Mouse (Mus musculus) small intestine, adult 2 months (tissue): ENCODE measurements at regions not wholly inside any gene's neighbourhood (a gene's known extent, or its start where the extent isn't known, plus 50 kb on each side); places are given as distances from the start of the nearest gene placed in this dataset.

ENCODE experiments used
- H3K27ac ChIP-seq: fragments of 200-500 bp; 2 replicates; pipeline ENCODE4 v1.5.1; 2012; ENCODE audit warnings: low read depth, low read length, control low read depth, inconsistent platforms; ENCODE audit not compliant: insufficient read depth
- H3K27me3 ChIP-seq: fragments of 200-500 bp; 2 replicates; pipeline ENCODE4 v1.6.1; 2012; ENCODE audit warnings: mild to moderate bottlenecking, moderate library complexity, low read length, inconsistent platforms; ENCODE audit not compliant: control insufficient read depth, insufficient read depth
- H3K36me3 ChIP-seq: fragments of 200-500 bp; 2 replicates; pipeline ENCODE4 v1.6.1; 2012; ENCODE audit warnings: mild to moderate bottlenecking, low read length, control low read depth, inconsistent platforms; ENCODE audit not compliant: control insufficient read depth, insufficient read depth
- H3K4me1 ChIP-seq: fragments of 200-500 bp; 2 replicates; pipeline ENCODE4 v1.6.1; 2012; ENCODE audit warnings: low read length, inconsistent platforms, mixed read lengths; ENCODE audit not compliant: control insufficient read depth, insufficient read depth, insufficient read length
- H3K4me3 ChIP-seq: fragments of 200-500 bp; 2 replicates; pipeline ENCODE4 v1.5.1; 2012; ENCODE audit warnings: low read depth, mild to moderate bottlenecking, control low read depth, inconsistent platforms, low read length, moderate library complexity
- CTCF ChIP-seq: fragments of 200-500 bp; IDR thresholded peaks from 2 replicates; pipeline ENCODE4 v1.5.1; 2012; ENCODE audit warnings: low read depth, mild to moderate bottlenecking, control low read depth, inconsistent platforms, low read length, moderate library complexity, mixed read lengths; ENCODE audit not compliant: insufficient replicate concordance, insufficient read length; ENCODE audit errors: extremely low read depth
- POLR2A ChIP-seq: fragments of 200-500 bp; IDR thresholded peaks from 2 replicates; pipeline ENCODE4 v1.6.1; 2012; ENCODE audit warnings: low read depth, mild to moderate bottlenecking, control low read depth, inconsistent platforms, low read length, moderate library complexity
- WGBS: fragments of 180-500 bp; shearing (Covaris S2); methylation state at CpG from one replicate; pipeline ENCODE4 v1.1.7; 2018; 5-methylcytosine and 5-hydroxymethylcytosine counted together

DNA sequence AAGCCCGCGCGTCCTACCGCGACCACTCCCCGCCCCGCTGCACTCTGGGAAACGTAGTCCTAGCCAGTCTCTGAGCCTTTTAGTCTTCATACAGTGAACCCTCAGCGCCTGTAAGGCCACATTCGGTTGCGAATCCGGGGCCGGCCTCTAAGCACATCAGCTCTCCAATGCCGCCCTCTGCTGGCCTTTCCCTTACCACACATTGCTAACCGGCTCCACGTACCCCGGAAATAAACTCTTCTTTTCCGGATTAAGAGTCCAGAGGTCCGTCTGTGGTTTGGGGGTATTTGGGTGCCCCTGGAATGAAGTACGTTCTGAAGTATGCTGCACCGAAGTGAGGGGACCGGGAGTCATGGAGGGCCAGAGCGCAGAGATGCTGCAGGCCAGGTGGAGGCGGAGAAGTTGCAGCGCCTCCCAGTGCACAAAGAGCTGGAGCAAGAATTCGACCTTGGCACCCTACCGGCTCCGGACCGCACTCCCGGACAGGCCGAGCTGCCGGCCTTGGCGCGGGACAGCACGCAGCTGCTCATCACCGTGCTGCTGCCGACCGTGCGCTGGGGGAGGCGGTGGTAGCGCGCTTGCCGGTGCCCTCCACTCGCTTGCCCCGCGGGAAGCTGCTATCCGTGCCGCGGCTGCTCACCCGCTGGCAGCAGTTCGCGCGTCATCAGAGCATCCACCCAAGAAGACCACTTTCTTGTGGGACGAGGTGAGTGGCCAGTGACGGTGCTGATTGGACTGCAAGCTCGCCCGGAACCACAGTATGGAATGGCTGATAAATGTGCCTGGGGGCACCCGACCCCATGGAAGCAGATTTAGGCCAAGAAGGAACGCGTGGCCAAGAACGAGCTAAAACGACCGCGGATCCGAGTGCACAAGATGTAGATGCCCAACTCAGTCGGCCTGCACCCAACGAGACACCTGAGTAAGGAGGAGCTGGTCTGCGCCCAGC is 62.0 kb upstream of the Cp start:
- H3K27ac ChIP-seq, result peak overlapping the region; percentile 51
- H3K36me3 ChIP-seq, result no peaks in the 10 kb centered on the region
- peak; percentile 92 for TF ChIP-seq CTCF
- TF ChIP-seq POLR2A, result 0 out of 2 replicates have a peak, but pooled peaks have one; percentile 8
- no peaks in the 10 kb centered on the region for H3K27me3 ChIP-seq
- H3K4me1 ChIP-seq, result peaks cover 2% of the 10 kb centered on the region; the same call in 1 of the 2 replicates
- H3K4me3 ChIP-seq, result peak overlapping the region; percentile 94
- 1% methylated on average over 68 of the region's 68 CpGs for WGBS

DNA sequence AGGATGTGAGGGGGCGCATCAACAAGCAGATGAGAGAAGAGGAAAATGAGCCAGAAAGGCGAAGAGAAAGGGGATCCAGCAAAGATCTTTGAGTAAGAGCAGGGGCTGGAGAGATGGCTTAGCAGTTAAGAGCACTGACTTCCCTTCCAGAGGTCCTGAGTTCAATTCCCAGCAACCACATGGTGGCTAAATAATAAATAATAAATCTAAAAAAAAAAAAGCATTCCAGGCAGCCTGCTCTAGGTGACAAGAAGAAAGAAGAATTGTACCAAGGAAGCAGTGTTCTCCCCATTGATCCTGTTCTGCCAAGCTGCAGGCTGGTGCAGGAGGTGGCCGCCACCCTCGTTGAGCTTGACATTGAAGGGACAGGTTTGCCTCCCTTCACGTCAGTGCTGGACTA is 61.1 kb upstream of the Cp start:
- peaks cover 2% of the 10 kb centered on the region; the same call in 1 of the 2 replicates for H3K4me1 ChIP-seq
- no peaks in the 10 kb centered on the region for H3K36me3 ChIP-seq
- no peak overlapping the region for H3K27ac ChIP-seq
- no peak for TF ChIP-seq POLR2A
- TF ChIP-seq CTCF, result no peak
- 24% methylated on average over 5 of the region's 5 CpGs for WGBS
- peak overlapping the region; percentile 94 for H3K4me3 ChIP-seq
- no peaks in the 10 kb centered on the region for H3K27me3 ChIP-seq

DNA sequence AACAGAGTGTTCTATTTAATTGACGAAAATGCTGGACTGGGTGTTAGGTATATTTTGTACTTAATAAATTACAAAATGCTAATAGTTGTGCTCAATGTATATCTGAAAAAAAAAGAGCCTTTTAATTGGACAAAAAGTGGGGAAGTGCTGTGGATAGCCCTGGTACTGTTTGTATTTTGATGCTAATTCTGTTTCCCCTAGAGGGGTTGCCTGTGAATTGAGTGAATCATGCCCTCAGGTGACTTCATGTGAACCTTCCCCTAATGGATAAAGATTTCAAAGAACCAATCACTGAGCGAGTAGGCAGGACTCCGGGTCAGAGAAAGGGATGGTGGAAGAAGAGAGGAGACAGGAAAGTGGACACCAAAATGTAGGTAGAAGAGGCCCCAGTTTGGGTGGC is 59.7 kb upstream of the Cp start:
- WGBS, result 95% methylated on average over 3 of the region's 3 CpGs
- no peak overlapping the region for H3K27ac ChIP-seq
- no peaks in the 10 kb centered on the region for H3K36me3 ChIP-seq
- no peaks in the 10 kb centered on the region for H3K27me3 ChIP-seq
- TF ChIP-seq POLR2A, result no peak
- TF ChIP-seq CTCF, result no peak
- peaks cover 2% of the 10 kb centered on the region; the same call in 1 of the 2 replicates for H3K4me1 ChIP-seq
- no peak overlapping the region for H3K4me3 ChIP-seq

- H3K27ac ChIP-seq, result no peak overlapping the region
- no peaks in the 10 kb centered on the region for H3K4me1 ChIP-seq
- no peaks in the 10 kb centered on the region for H3K27me3 ChIP-seq
- no peaks in the 10 kb centered on the region for H3K36me3 ChIP-seq
- H3K4me3 ChIP-seq, result no peak overlapping the region
- TF ChIP-seq POLR2A, result no peak
- no peak for TF ChIP-seq CTCF
- whole genome bisulfite sequencing, result 78% methylated on average over 3 of the region's 3 CpGs
These were observed 54.6 kb upstream of the Cp start for GRCm38 (mm10) chr3:19902226-19902625.

- TF ChIP-seq POLR2A, result no peak
- TF ChIP-seq CTCF, result no peak
- 32% methylated on average over 5 of the region's 5 CpGs for WGBS
- H3K4me1 ChIP-seq, result no peaks in the 10 kb centered on the region
These were observed 52.2 kb upstream of the Cp start for GRCm38 (mm10) chr3:19904446-19905275.

More at GRCm38 (mm10) chr3:19904446-19905275, 52.2 kb upstream of the Cp start:
- H3K4me3 ChIP-seq, result no peak overlapping the region
- no peaks in the 10 kb centered on the region for H3K27me3 ChIP-seq
- no peaks in the 10 kb centered on the region for H3K36me3 ChIP-seq
- no peak overlapping the region for H3K27ac ChIP-seq
